Mouse (Mus musculus) Patski (cell line): Measurements from ENCODE around the gene Itga4. TPM values are rescaled to one million over a fixed set of nuclear protein-coding genes. Genes with fewer than 3 reads are reported as not detected.

Experiments
- ATAC-seq: fragments of 100-300 bp; one replicate; pipeline ENCODE4 v1.8.0; 2021
- CTCF ChIA-PET: fragments of 350-600 bp; sonication (Branson Sonifier 250); formaldehyde crosslinking; loops from one replicate; lab custom pipeline; 2022; ENCODE audit warnings: inconsistent platforms; lab: Charles Lee
- POLR2A ChIA-PET: fragments of 350-600 bp; sonication (Branson Sonifier 250); formaldehyde crosslinking; loops from one replicate; lab custom pipeline; 2022; ENCODE audit warnings: antibody characterized with exemption, inconsistent platforms; lab: Charles Lee
- DNase-seq: peaks from one replicate; pipeline ENCODE4 v3.0.0-alpha.2; 2011; ENCODE audit warnings: low read depth, low spot score
- H3K27me3 ChIP-seq: fragments of 371-371 bp; one replicate; pipeline ENCODE4 v1.5.1; 2021
- CTCF ChIP-seq: fragments of 100-300 bp; IDR thresholded peaks from one replicate; pipeline ENCODE4 v1.5.1; 2021
- in situ Hi-C: fragments of 300-500 bp; cut with MboI; formaldehyde crosslinking; loops from 3 replicates; pipeline ENCODE4 v1.11.1; 2018; ENCODE audit warnings: low pct_unique_long_range_greater_than_20kb, mixed read lengths
- polyA plus RNA-seq: library from polyadenylated mRNA; unstranded; gene quantifications from one replicate; pipeline ENCODE4 v1.2.3, GENCODE M21; 2021

The Itga4 gene
- polyA plus RNA-seq, 1 experiment from 2014 or later, result 0.04 TPM

DNA sequence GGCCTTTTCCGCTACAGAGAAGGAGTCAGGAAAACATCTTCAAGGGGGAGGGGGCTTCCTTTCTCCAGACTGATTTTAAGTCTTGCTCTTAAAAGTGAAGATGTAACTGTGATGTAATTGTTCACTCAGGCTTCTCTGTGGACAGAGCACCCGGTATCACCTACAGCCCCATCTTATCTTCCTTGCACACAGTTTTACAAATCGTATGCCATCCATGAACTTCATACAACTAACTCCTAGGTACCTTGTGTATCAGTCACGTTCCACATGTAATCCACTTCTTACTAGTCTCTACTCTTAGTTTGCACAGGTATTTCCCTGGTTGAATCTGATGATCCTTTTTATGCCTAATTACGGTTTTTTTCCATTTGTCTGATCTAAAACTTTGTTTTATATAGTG is 10.9 kb upstream of the Itga4 start:
- no peak for TF ChIP-seq CTCF
- ATAC-seq (no peak), DNase-seq (no peak)
- in situ Hi-C loops, result no loop called here
- CTCF ChIA-PET, result no interaction called here
- H3K27me3 ChIP-seq, result peaks cover 10% of the 10 kb centered on the region
- POLR2A ChIA-PET, result no interaction called here

- ChIA-PET CTCF (no interaction called here), POLR2A (no interaction called here)
- in situ Hi-C loops, result no loop called here
- ATAC-seq (no peak), DNase-seq (no peak)
- no peak for TF ChIP-seq CTCF
- H3K27me3 ChIP-seq, result peaks cover 10% of the 10 kb centered on the region
Observed at GRCm38 (mm10) chr2:79244743-79245142, 10.5 kb upstream of the Itga4 start.

DNA sequence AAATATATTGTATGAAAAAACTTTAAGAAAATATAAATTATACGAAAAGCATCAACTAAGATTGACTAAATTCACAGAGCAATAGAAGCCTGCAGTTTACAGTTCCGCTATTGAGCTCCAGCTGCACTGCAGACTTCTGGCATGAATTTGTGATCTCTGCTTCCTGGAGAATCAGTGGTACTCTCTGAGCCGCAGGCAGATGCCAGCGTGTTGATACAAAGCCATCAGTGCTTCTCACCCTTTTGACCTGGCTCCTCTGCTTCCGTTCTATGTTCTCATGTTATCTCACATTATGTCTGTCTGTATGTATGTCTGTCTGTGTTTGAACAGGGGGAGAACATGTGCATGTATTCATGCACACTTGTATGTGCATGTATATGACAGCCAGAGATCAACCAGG is 6.9 kb upstream of the Itga4 start:
- ATAC-seq, result no peak
- ChIA-PET CTCF (no interaction called here), POLR2A (no interaction called here)
- in situ Hi-C loops, result no loop called here
- DNase-seq, result no peak
- H3K27me3 ChIP-seq, result peaks cover 6% of the 10 kb centered on the region
- TF ChIP-seq CTCF, result no peak

GRCm38 (mm10) chr2:79250510-79250909 is 4.7 kb upstream of the Itga4 start:
- POLR2A ChIA-PET, result no interaction called here
- ATAC-seq (no peak), DNase-seq (no peak)
- TF ChIP-seq CTCF, result no peak
- H3K27me3 ChIP-seq, result peaks cover 4% of the 10 kb centered on the region
- in situ Hi-C loops, result no loop called here
- CTCF ChIA-PET, result no interaction called here

- POLR2A ChIA-PET, result interaction anchor here (0.7 kb wide), 1 partner anchor 279 kb away, joined by 3 read pairs; no protein-coding TSS in a partner anchor
- CTCF ChIA-PET, result no interaction called here
- no peaks in the 10 kb centered on the region for H3K27me3 ChIP-seq
- DNase-seq, result peak; percentile 33
- no peak for TF ChIP-seq CTCF
- in situ Hi-C loops, result no loop called here
- peak; percentile 61 for ATAC-seq
Observed at GRCm38 (mm10) chr2:79253754-79254197, 1.4 kb upstream of the Itga4 start.

GRCm38 (mm10) chr2:79254588-79255191 is 536 bp upstream of the Itga4 start:
- ATAC-seq (no peak), DNase-seq (no peak)
- ChIA-PET CTCF (no interaction called here), POLR2A (no interaction called here)
- TF ChIP-seq CTCF, result no peak
- no peaks in the 10 kb centered on the region for H3K27me3 ChIP-seq
- in situ Hi-C loops, result no loop called here

DNA sequence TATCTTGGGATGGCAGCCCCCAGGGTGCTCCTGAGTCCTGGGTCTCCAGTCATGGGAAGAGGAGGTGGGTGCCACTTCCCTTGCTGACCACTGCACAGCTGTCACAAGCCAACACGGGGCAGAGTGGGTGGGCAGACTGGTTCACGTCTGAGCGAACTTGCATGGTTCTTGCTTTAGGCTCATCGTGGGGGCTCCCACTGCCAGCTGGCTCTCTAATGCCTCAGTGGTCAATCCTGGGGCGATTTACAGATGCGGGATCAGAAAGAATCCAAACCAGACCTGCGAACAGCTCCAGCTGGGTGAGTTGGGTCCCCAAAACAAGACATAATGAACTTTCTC is 744 bp downstream of the Itga4 start:
- ChIA-PET POLR2A (no interaction called here), CTCF (interaction anchor here (1.0 to 1.1 kb wide), 2 partner anchors 9 to 342 kb away, joined by 3 read pairs; no protein-coding TSS in a partner anchor)
- DNase-seq, result no peak
- no peaks in the 10 kb centered on the region for H3K27me3 ChIP-seq
- TF ChIP-seq CTCF, result no peak
- no peak for ATAC-seq
- in situ Hi-C loops, result no loop called here

DNA sequence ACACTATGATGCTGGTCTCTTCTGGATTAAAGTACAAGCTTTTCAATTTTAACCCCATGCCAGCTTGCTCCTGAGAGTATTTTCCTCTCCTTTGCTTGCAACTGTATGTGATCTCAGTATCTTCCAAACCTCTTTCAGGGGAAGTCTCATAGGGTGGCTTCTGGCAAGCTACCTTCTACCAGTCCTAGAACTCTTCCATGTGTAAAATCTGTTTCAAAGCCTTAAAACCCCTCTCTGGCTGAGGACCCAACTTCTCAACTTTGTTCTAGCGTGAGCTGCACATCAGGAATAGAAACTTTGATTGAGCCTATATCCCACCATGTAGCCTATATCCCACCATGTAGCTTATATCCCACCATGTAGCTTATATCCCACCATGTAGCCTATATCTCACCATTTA is 1.1 kb downstream of the Itga4 start:
- ChIA-PET POLR2A (no interaction called here), CTCF (interaction anchor here (1.0 to 1.1 kb wide), 2 partner anchors 9 to 342 kb away, joined by 3 read pairs; no protein-coding TSS in a partner anchor)
- no peak for DNase-seq
- ATAC-seq, result no peak
- in situ Hi-C loops, result no loop called here
- no peaks in the 10 kb centered on the region for H3K27me3 ChIP-seq
- no peak for TF ChIP-seq CTCF

DNA sequence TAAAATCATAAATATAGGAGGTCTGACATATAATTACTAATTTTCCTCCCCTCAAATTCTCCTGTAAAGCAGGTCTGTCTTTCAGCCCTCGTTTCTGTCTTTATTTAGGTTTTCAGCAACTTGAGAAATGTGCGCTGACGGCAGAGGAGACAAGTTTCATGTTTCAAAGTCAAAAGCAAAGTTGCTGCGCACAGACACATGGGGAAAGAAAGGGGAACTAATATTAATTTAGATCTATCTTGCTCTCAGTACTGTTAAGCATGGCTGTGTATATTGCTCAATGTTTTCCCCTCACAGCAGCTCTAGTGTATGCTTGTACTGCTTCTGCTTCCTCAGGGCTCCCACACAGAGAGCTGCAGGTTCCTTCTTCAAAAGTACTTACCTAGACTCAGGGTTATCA is 1.7 kb downstream of the Itga4 start:
- ChIA-PET CTCF (interaction anchor here (1.0 kb wide), 1 partner anchor 10 kb away, joined by 3 read pairs; no protein-coding TSS in a partner anchor), POLR2A (interaction anchor here (0.7 kb wide), 1 partner anchor 141 kb away, joined by 7 read pairs; no protein-coding TSS in a partner anchor)
- no peak for TF ChIP-seq CTCF
- DNase-seq, result no peak
- in situ Hi-C loops, result no loop called here
- ATAC-seq, result no peak
- no peaks in the 10 kb centered on the region for H3K27me3 ChIP-seq

DNA sequence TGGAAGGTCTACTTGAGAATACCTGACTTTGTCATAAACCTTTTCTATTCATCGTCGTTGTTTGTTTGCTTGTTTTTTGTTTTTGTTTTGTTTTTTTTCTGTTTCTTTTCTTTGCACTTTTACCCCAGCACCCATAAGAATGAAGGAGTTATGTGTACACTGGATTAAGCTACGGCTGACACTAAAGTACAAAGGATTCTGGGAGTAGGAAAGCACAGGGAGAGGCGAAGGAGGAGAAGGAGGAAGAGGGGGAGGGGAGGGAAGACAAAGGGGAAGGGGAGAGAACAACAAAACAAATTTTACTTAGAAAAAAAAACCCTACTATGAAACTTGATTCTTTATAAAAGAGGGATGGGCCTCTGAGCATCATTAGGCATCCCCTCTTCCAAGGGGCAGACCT is 2.2 kb downstream of the Itga4 start:
- in situ Hi-C loops, result no loop called here
- no peaks in the 10 kb centered on the region for H3K27me3 ChIP-seq
- ChIA-PET POLR2A (interaction anchor here (0.7 kb wide), 1 partner anchor 140 kb away, joined by 7 read pairs; no protein-coding TSS in a partner anchor), CTCF (no interaction called here)
- no peak for DNase-seq
- no peak for TF ChIP-seq CTCF
- no peak for ATAC-seq

DNA sequence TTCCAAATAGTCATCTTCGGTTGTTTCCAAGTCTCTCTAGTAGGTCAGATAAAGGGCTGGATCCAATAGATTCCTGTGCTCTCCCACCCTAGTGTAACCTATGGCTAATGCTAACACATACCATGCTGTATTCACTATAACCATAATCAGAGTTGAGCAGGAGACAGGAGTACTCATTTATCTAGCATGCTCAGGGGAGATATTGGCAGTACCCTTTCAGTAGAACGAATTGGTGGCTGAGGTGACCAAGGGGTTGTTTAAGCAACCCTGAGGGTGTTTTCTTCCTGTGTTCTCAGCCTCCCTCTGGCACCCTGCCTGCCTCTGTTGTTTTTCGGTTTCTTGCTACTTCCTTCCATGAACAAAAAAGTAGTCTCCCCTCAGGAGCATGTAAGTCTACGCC is 4.1 kb downstream of the Itga4 start:
- no peak for TF ChIP-seq CTCF
- CTCF ChIA-PET, result no interaction called here
- ATAC-seq (no peak), DNase-seq (no peak)
- POLR2A ChIA-PET, result no interaction called here
- in situ Hi-C loops, result no loop called here
- peaks cover 4% of the 10 kb centered on the region for H3K27me3 ChIP-seq

GRCm38 (mm10) chr2:79265665-79266064 is 10.4 kb downstream of the Itga4 start:
- in situ Hi-C loops, result loop anchor here (5.0 to 10.0 kb wide), 2 partner anchors 308 to 1221 kb away; no protein-coding TSS in a partner anchor
- POLR2A ChIA-PET, result no interaction called here
- DNase-seq (no peak), ATAC-seq (no peak)
- TF ChIP-seq CTCF, result peak; percentile 68
- CTCF ChIA-PET, result interaction anchor here (1.1 to 1.6 kb wide), 3 partner anchors 14 to 337 kb away, joined by 3 to 6 read pairs (median 4); no protein-coding TSS in a partner anchor
- peaks cover 4% of the 10 kb centered on the region for H3K27me3 ChIP-seq
